ENCODE assay signal across 8 mouse cellular contexts in genomic region chr11:54879434-54879833, GRCm38 (mm10). TPM values are rescaled to one million over a fixed set of nuclear protein-coding genes. Genes with fewer than 3 reads are reported as not detected.
DNase-seq lines count a peak whose midpoint lies in the region; ATAC-seq and TF ChIP-seq lines count a peak whose summit lies in the region.

No protein-coding gene starts in this region.

- no peak for TF ChIP-seq POLR2A in small intestine, adult 2 months (IDR thresholded peaks at IDR 0.05; ENCODE audit: low read depth, low read length)

- no peaks in the 10 kb centered on the region for H3K27me3 ChIP-seq in embryonic facial prominence, embryonic 14.5 days (replicated peaks; ENCODE audit: control insufficient read depth, insufficient read depth, low read length)
- no peaks in the 10 kb centered on the region for H3K27me3 ChIP-seq in hindbrain, postnatal 0 days (ENCODE audit: insufficient read depth, low read length)
- H3K27me3 ChIP-seq in lung, embryonic 14.5 days (ENCODE audit: insufficient read depth, low read length), result no peaks in the 10 kb centered on the region
- H3K27me3 ChIP-seq in small intestine, adult 2 months (ENCODE audit: control insufficient read depth, insufficient read depth, low read length), result no peaks in the 10 kb centered on the region

- H3K4me3 ChIP-seq in embryonic facial prominence, embryonic 14.5 days (ENCODE audit: low read depth, low read length), result no peak overlapping the region
- H3K4me3 ChIP-seq in hindbrain, postnatal 0 days (ENCODE audit: low read length), result no peak overlapping the region
- no peak overlapping the region for H3K4me3 ChIP-seq in lung, embryonic 14.5 days (ENCODE audit: low read depth, low read length)
- no peak overlapping the region for H3K4me3 ChIP-seq in small intestine, adult 2 months (ENCODE audit: low read depth, low read length)

- peaks cover 2% of the 10 kb centered on the region; the same call in 1 of the 2 replicates for H3K36me3 ChIP-seq in embryonic facial prominence, embryonic 14.5 days (ENCODE audit: control insufficient read depth, insufficient read depth, low read length)
- H3K36me3 ChIP-seq in hindbrain, postnatal 0 days (ENCODE audit: insufficient read depth, low read length), result no peaks in the 10 kb centered on the region
- H3K36me3 ChIP-seq in lung, embryonic 14.5 days (ENCODE audit: insufficient read depth), result peaks cover under 1% of the 10 kb centered on the region; the same call in 1 of the 2 replicates
- H3K36me3 ChIP-seq in small intestine, adult 2 months (ENCODE audit: control insufficient read depth, insufficient read depth, low read length), result no peaks in the 10 kb centered on the region

- H3K9ac ChIP-seq in embryonic facial prominence, embryonic 14.5 days (ENCODE audit: low read depth, low read length), result no peak overlapping the region
- H3K9ac ChIP-seq in hindbrain, postnatal 0 days (replicated peaks; ENCODE audit: low read length), result no peak overlapping the region
- H3K9ac ChIP-seq in lung, embryonic 14.5 days, result no peak overlapping the region

- WGBS in embryonic facial prominence, embryonic 14.5 days, result 35% methylated on average over 4 of the region's 4 CpGs
- 36% methylated on average over 4 of the region's 4 CpGs for WGBS in hindbrain, postnatal 0 days
- WGBS in lung, embryonic 14.5 days, result 17% methylated on average over 4 of the region's 4 CpGs
- 30% methylated on average over 4 of the region's 4 CpGs for WGBS in small intestine, adult 2 months

- H3K27ac ChIP-seq in embryonic facial prominence, embryonic 14.5 days (replicated peaks; ENCODE audit: low read depth, low read length), result no peak overlapping the region
- H3K27ac ChIP-seq in hindbrain, postnatal 0 days, result no peak overlapping the region
- no peak overlapping the region for H3K27ac ChIP-seq in lung, embryonic 14.5 days (ENCODE audit: low read depth)
- H3K27ac ChIP-seq in small intestine, adult 2 months (ENCODE audit: insufficient read depth, low read depth, low read length), result no peak overlapping the region

- H3K4me2 ChIP-seq in embryonic facial prominence, embryonic 14.5 days (ENCODE audit: low read depth, low read length), result no peak overlapping the region
- no peak overlapping the region for H3K4me2 ChIP-seq in hindbrain, postnatal 0 days (ENCODE audit: low read depth, low read length)
- H3K4me2 ChIP-seq in lung, embryonic 14.5 days, result no peak overlapping the region

- peaks cover 6% of the 10 kb centered on the region for H3K4me1 ChIP-seq in embryonic facial prominence, embryonic 14.5 days (ENCODE audit: control insufficient read depth, insufficient read depth, low read length)
- H3K4me1 ChIP-seq in hindbrain, postnatal 0 days (ENCODE audit: insufficient read depth, low read length), result no peaks in the 10 kb centered on the region
- no peaks in the 10 kb centered on the region; the same call in 1 of the 2 replicates for H3K4me1 ChIP-seq in lung, embryonic 14.5 days (ENCODE audit: insufficient read depth)
- H3K4me1 ChIP-seq in small intestine, adult 2 months (ENCODE audit: control insufficient read depth, insufficient read depth, insufficient read length, low read length), result no peaks in the 10 kb centered on the region

- ATAC-seq in embryonic facial prominence, embryonic 14.5 days (ENCODE audit: low read depth), result peak; percentile 54; the same call in 1 of the 2 replicates
- peak; percentile 55; the same call in 1 of the 2 replicates for ATAC-seq in hindbrain, postnatal 0 days
- peak; percentile 79 for ATAC-seq in lung, embryonic 14.5 days (ENCODE audit: insufficient read depth)

- peak; percentile 86 for TF ChIP-seq CTCF in hindbrain, postnatal 0 days (IDR thresholded peaks at IDR 0.05; ENCODE audit: low read depth)
- peak; percentile 86 for TF ChIP-seq CTCF in lung, embryonic 14.5 days (IDR thresholded peaks at IDR 0.05; ENCODE audit: low read depth)
- peak; percentile 49; the same call in 1 of the 2 replicates for TF ChIP-seq CTCF in small intestine, adult 2 months (IDR thresholded peaks at IDR 0.05; ENCODE audit: extremely low read depth, insufficient read length, insufficient replicate concordance, low read depth, low read length)

- DNase-seq in cerebellum, adult 9-10 months, result peak; percentile 53
- DNase-seq in cerebellum, adult 11-12 months, result no peak
- peak; percentile 53 to 61 for DNase-seq in right cerebral cortex, postnatal 10 days (ENCODE audit: low spot score in 2 of 2)
- DNase-seq in right cerebral cortex, postnatal 14 days, result no peak
- peak; percentile 89 for DNase-seq in embryonic facial prominence, embryonic 14.5 days (ENCODE audit: low spot score)
- DNase-seq in hindbrain, postnatal 0 days (ENCODE audit: low spot score), result peak; percentile 86
- peak; percentile 94 for DNase-seq in lung, embryonic 14.5 days

- no peaks in the 10 kb centered on the region for H3K9me3 ChIP-seq in embryonic facial prominence, embryonic 14.5 days (ENCODE audit: control insufficient read depth, low read length)
- no peaks in the 10 kb centered on the region for H3K9me3 ChIP-seq in hindbrain, postnatal 0 days (ENCODE audit: low read length)
- no peaks in the 10 kb centered on the region for H3K9me3 ChIP-seq in lung, embryonic 14.5 days (ENCODE audit: low read depth, low read length)

RNA-seq across cellular contexts. Expression of gene Hint1, which starts 13.3 kb away (rescaled TPM):
- 583 and 620 TPM in 2 replicates for polyA plus RNA-seq in embryonic facial prominence, embryonic 14.5 days (2014; fragmentation: Nextera tagmentation; extraction: Ambion mirVana)
- total RNA-seq in hindbrain, postnatal 0 days (2014; rRNA removed), result 521 and 547 TPM in 2 replicates
- 1,077 and 1,085 TPM in 2 replicates for polyA plus RNA-seq in hindbrain, postnatal 0 days (2015; fragmentation: Nextera tagmentation; extraction: Ambion mirVana)
- polyA plus RNA-seq in lung, embryonic 14.5 days (2014; fragmentation: Nextera tagmentation; extraction: Ambion mirVana), result 690 and 743 TPM in 2 replicates
- polyA plus RNA-seq in small intestine, adult 2 months (2012; rRNA removed), result 371 and 593 TPM in 2 replicates

RNA-seq across cellular contexts. Expression of gene Lyrm7, which starts 18.7 kb away (rescaled TPM):
- polyA plus RNA-seq in embryonic facial prominence, embryonic 14.5 days (2014; fragmentation: Nextera tagmentation; extraction: Ambion mirVana), result 10.6 and 11.3 TPM in 2 replicates
- 2.6 and 3.1 TPM in 2 replicates for total RNA-seq in hindbrain, postnatal 0 days (2014; rRNA removed)
- polyA plus RNA-seq in hindbrain, postnatal 0 days (2015; fragmentation: Nextera tagmentation; extraction: Ambion mirVana), result 5.1 and 5.7 TPM in 2 replicates
- polyA plus RNA-seq in lung, embryonic 14.5 days (2014; fragmentation: Nextera tagmentation; extraction: Ambion mirVana), result 7.9 and 8.0 TPM in 2 replicates
- 0.03 and 0.15 TPM in 2 replicates for polyA plus RNA-seq in small intestine, adult 2 months (2012; rRNA removed)

RNA-seq across cellular contexts. Expression of gene Gpx3, which starts 22.8 kb away (rescaled TPM):
- 67.7 and 89.8 TPM in 2 replicates for polyA plus RNA-seq in embryonic facial prominence, embryonic 14.5 days (2014; fragmentation: Nextera tagmentation; extraction: Ambion mirVana)
- 28.5 and 30.5 TPM in 2 replicates for total RNA-seq in hindbrain, postnatal 0 days (2014; rRNA removed)
- polyA plus RNA-seq in hindbrain, postnatal 0 days (2015; fragmentation: Nextera tagmentation; extraction: Ambion mirVana), result 78.0 and 78.1 TPM in 2 replicates
- 144 and 164 TPM in 2 replicates for polyA plus RNA-seq in lung, embryonic 14.5 days (2014; fragmentation: Nextera tagmentation; extraction: Ambion mirVana)
- polyA plus RNA-seq in small intestine, adult 2 months (2012; rRNA removed), result 52.2 and 90.3 TPM in 2 replicates

Comparison
In these comparisons a context has a peak if more than half of its experiments do, and no peak if none do; other contexts are left out.
1. DNase-seq: peak in cerebellum, adult 9-10 months (single experiment), right cerebral cortex, postnatal 10 days (2 of 2), embryonic facial prominence, embryonic 14.5 days (single experiment), hindbrain, postnatal 0 days (single experiment) and lung, embryonic 14.5 days (single experiment); none in cerebellum, adult 11-12 months (single experiment) and right cerebral cortex, postnatal 14 days (single experiment).
2. Peak in every context shown above with its lines, with median percentiles within 50 percentile points of each other: ATAC-seq and CTCF ChIP-seq.